Mouse (Mus musculus): ENCODE measurements around the gene Rab34.
"Not testable (repeated sequence)": the region's sequence is repeated elsewhere in the genome, so short reads cannot be mapped to it uniquely, and the experiment has no call there.

Rab34 gene

DNA sequence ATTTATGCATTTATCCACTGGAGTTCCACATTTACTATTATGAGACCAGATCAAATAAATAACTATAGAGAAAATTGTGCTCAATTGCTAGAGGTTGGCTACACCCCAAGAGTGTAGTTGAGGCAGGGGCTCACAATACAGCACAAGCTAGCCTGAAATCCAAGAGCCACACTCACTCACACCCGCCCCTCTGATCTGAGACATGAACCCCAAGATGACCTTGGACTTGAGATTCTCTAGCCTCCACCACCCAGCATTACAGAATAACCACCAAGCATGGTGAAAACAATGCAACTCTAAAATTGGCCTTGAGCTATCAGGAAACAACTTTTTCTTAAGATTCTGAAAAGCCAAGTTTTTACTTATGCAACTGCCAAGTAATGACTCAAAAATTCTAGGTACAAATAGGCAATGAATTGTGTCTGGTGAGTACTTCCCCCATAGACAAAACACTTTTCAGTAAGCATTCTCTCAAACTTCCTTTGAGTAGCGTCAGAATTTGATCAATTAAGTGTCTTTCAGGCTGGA is 6.3 kb upstream of the Rab34 start:
- DNase-seq = no peak

DNA sequence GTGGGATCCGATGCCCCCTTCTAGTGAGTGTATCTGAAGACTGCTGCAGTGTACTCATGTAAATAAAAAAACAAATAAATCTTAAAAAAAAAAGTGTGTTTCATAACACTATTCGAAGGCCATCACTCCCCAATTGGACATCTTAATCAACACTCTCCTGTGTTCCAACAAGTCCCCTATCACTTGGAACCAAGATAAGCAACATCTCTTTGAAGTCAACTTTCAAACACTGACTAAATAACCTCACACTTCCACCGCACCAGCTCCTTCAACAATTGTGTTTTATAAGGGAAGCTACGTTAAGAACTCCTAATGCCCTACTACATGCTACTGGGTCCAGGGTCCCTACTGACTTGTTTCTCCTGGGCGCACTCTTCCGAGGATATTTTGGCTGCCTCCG is 5.8 kb upstream of the Rab34 start:
- no peak for DNase-seq

DNA sequence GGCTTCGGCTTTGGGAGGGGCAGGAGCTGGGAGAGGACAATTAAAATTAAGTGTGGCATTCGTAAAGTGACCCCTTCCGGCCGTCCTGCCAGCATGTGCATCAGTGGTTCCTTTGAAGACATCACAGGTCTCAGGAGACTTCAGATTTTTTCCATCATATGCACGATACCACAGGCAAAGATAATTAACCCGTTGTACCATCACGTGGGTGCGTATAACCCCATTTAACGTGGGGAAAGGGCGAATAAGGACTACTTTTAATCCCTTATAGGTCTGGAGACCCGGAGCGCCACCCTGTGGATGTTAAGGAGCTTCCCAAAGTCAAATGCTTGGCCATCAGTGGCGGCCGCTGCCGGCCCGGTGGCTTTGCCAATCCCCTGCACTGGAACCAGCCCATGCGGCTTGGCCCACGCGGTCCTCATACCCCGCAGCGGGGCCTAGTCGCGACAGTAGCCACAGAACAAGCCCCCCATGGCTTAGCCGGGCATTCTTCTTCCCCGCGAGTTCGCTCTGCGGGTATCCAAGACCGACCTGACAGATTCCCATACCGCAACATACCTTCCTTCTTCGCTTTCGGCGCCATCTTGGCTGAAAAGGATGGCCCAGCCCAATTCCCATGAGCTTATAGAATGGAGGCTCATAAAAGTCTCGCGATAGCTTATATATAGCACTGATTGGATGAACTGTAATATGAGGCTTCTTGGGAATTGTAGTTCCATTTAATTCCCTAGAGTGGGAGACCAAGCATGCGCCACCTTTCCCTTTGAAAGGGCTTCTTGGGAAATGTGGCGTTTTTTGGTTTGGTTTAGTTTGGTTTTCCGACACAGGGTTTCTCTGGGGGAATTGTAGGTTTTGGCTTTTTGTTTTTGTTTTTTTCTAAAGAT is 5.0 kb upstream of the Rab34 start, which contains the start of gene Rpl23a:
Gene Rpl23a, minus strand, starts transcription at position 624 of the 884 bp plus-strand sequence.
- peak; percentile 79 for DNase-seq

DNA sequence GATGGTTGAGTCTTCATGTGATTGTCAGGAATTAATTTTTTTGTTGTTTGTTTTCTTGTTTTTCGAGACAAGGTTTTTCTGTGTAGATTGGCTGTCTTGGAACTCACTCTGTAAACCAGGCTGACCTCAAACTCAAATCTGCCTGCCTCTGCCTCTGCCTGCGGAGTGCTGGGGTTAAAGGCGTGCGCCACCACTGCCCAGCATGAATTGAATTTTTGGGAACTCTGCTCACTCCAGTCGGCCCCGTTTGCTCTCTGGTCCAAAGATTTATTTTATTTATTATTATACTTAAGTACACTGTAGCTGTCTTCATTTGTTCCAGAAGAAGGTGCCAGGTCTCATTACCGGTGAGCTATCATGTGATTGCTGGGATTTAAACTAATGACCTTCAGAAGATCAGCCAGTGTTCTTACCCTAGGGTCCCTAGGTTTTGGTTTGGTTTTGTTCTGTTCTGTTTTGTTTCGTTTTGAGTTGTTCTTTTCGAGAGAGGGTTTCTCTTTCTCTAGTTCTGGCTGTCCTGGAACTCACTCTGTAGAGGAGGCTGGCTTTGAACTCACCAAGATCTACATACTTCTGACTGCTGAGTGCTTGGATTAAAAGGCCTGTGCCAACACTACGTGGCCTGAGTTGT is 4.2 kb upstream of the Rab34 start:
- DNase-seq = no peak

GRCm38 (mm10) chr11:78184702-78185101 is 3.5 kb upstream of the Rab34 start:
- DNase-seq = not testable (repeated sequence)

- DNase-seq = peak; percentile 14
These were observed 1.2 kb downstream of the Rab34 start for GRCm38 (mm10) chr11:78189234-78190040.

GRCm38 (mm10) chr11:78190041-78190440 is 1.8 kb downstream of the Rab34 start:
- no peak for DNase-seq

DNA sequence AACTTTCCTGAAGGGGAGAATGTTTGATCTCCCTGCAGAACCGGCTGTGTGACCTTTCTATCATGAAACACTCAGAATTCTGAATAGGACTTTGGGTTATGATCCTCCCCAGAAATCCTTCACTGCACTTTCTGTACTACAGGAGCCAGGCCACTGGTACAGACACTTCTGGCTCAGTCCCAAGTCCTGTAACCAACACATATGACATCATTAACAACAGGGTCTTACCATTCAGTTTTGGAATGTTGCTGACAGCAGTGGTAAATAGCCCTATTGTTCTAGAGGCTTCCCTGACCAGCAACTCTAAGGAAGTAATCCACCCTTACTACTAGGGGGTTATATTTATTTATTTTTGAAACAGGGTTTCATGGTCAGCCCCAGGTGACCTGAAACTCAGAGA is 4.9 kb downstream of the Rab34 start, which contains the start of gene Proca1:
Gene Proca1, plus strand, starts transcription at position 280 of the 400 bp plus-strand sequence.
- DNase-seq = no peak

DNA sequence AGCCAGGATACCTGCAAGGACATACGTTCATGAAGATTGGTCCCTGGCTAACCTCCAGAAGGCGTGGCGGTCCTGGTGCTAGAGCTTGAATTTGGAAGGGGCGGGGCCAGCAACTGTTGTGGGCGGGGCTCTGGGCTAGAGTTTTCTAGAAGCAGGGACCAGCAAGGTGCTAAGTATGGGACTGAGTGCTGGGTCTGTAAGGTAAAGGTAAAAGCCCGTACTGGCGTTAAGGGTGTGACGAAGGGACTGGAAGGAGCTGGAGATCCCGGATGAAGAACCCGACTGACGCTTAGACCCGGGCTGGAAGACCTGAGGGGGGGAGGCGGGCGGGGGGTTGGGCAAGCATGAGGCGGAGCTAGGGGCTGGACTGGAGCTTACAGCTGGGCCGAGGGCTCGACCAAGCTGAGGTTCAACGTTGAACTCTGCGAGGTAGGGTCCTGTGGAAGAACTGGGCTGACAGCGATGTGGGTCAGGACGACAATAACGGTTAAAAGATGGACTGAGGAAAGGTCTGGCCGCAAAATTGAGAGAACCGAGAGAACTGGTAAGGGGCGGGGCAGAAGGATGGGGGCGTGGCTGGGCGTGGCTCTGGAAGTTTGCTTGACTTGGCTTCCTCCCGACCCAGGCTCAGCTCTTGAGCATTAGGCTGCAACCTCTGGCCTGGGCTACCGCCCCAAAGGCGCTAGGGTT is 6.3 kb downstream of the Rab34 start:
- peak; percentile 58 for DNase-seq

DNA sequence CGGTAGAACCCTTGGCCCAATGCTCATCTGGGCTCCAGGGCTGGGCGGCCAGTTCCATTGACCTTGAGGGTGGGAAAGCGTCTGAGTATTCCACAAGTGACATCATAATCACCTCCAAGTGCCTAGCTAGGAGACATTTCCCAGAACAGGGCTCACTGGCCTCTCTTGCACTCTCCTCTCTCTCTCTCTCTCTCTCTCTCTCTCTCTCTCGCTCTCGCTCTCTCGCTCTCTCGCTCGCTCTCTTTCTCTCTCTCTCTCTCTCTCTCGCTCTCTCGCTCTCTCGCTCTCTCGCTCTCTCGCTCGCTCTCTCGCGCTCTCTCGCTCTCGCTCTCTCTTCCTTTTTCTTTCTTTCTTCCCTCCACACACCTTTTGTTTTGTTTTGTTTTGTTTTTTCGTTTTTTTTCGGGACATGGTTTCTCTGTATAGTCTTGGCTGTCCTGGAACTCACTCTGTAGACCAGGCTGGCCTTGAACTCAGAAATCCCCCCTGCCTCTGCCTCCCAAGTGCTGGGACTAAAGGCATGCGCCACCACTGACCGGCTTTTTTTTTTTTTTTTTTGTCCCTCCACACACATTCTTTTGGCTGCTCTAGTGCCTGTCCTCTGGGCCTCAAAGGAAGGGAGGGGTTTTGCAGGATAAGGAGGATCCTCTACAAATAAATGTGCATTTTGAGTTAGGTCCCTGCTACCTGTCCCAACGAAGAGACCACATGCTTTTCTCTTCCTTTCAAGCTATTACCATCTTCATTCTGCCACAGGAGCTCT is 7.1 kb downstream of the Rab34 start:
- no peak for DNase-seq

DNA sequence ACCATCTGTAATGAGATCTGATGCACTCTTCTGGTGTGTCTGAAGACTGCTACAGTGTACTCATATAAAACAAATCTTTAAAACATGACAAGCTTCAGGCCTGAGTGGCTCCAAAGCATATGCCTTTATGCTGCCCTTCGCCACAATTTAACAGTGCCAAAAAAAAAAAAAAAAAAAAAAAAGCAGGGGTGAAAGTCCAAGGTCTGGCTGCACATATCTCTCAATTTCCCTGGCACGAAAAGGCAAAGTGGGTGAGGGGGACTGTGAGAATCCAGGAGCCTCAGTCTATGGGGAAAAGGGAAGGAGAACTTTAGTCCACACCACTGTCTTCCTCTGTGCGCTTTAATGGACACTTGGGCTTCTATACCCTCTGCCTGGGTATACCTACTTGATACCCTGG is 14.1 kb downstream of the Rab34 start:
- no peak for DNase-seq

- DNase-seq = no peak
These were observed 16.1 kb downstream of the Rab34 start for GRCm38 (mm10) chr11:78204287-78204686.

- no peak for DNase-seq
These were observed 17.4 kb downstream of the Rab34 start for GRCm38 (mm10) chr11:78205361-78206206.

DNA sequence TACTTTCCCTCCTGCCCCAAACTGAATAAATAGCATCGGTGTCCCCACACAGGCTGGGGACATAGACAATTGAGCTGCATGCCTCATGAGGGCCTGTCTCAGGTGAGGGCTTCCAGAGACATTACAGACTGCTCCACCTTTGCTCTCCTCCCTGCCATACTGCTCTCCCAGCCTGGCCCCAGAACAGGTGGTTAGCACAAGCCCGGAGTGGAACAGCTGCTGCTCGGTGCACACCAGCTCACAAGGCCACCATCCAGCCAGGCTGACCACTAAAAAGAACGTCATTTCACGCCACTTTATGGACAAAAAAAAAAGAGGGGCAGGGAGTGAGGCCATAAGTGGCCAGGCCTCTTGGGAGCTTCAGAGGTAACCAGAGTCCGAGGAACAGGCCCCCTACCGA is 19.0 kb downstream of the Rab34 start:
- DNase-seq = no peak

DNA sequence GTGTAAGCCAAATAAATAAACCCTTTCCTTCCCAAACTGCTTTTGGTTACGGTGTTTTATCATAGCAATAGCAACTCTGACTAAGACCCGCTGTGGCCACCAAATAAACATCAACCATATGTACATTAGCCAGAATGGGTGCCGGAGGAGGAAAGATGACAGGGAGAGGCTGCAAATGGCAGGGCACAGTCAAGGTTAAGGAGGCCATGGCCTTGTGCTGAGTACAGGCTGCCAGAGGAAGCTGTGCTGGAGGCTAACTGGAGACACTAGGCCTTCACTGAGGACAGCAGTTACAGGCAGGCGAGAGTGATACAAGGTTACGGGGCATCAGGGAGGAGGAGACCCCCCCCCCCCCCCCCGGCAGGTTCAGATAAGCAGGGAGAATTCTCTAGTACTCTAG is 21.7 kb downstream of the Rab34 start:
- DNase-seq = no peak

- DNase-seq = no peak
These were observed 22.4 kb downstream of the Rab34 start for GRCm38 (mm10) chr11:78210615-78211014.

DNA sequence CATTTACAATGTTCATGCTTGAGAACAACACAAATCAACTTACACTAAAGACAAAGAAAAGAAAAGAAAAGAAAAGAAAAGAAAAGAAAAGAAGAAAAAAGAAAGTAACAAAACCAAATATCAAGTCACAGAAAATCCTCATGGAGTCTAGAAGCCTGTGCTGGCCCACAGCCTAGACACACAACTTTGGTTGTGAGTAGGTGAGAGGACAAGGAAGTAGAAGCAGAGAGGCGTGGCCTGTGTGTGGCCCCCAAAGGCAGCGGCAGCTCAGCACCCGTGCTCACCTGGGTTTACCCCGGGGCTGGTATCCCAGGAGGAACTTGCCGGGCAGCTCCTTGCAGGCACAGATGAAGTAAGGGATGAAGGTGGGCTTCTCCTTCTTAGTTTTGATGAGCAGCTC is 23.3 kb downstream of the Rab34 start:
- no peak for DNase-seq

- peak; percentile 12 for DNase-seq
These were observed 25.0 kb downstream of the Rab34 start for GRCm38 (mm10) chr11:78213086-78213817.

GRCm38 (mm10) chr11:78215709-78216317 is 27.6 kb downstream of the Rab34 start:
- DNase-seq = peak; percentile 49

All from thymus, postnatal 25 days (tissue).